Mouse (Mus musculus) E14TG2a.4 (cell line): ENCODE data around the gene Gm49333.

Experiments
- CTCF ChIP-seq: conservative IDR thresholded peaks from 2 replicates; pipeline ENCODE4 v1.5.1; 2014; ENCODE audit warnings: low read length
- NANOG ChIP-seq: IDR thresholded peaks from 2 replicates; pipeline ENCODE4 v1.6.1; 2014; ENCODE audit warnings: borderline replicate concordance, low read length, mixed read lengths
- POU5F1 ChIP-seq: IDR thresholded peaks from 2 replicates; pipeline ENCODE4 v1.6.1; 2014; ENCODE audit warnings: low read length, borderline replicate concordance

- TF ChIP-seq CTCF (no peak), POU5F1 (no peak), NANOG (no peak)
Measured at GRCm38 (mm10) chr16:20628871-20629391, 17.5 kb downstream of the Gm49333 start.
